Mouse (Mus musculus): Measurements from ENCODE around the gene Zfp791.
"Not testable (repeated sequence)": the region's sequence is repeated elsewhere in the genome, so short reads cannot be mapped to it uniquely, and the experiment has no call there.

The Zfp791 gene

GRCm38 (mm10) chr8:85122995-85123394 is at the start of gene Zfp791:
Gene Zfp791 (minus strand): TSS chr8:85123095.
- in situ Hi-C loops (cut with MboI; ENCODE audit: unreplicated experiment in 2 of 2) = no loop called here

GRCm38 (mm10) chr8:85171291-85171690 is 48.4 kb upstream of the Zfp791 start:
- in situ Hi-C loops (cut with MboI; ENCODE audit: unreplicated experiment in 2 of 2) = no loop called here

GRCm38 (mm10) chr8:85151624-85152023 is 28.7 kb upstream of the Zfp791 start, which contains the start of gene Cks1brt:
Gene Cks1brt (plus strand): TSS chr8:85151924.
- in situ Hi-C loops (cut with MboI; ENCODE audit: unreplicated experiment in 2 of 2) = no loop called here

DNA sequence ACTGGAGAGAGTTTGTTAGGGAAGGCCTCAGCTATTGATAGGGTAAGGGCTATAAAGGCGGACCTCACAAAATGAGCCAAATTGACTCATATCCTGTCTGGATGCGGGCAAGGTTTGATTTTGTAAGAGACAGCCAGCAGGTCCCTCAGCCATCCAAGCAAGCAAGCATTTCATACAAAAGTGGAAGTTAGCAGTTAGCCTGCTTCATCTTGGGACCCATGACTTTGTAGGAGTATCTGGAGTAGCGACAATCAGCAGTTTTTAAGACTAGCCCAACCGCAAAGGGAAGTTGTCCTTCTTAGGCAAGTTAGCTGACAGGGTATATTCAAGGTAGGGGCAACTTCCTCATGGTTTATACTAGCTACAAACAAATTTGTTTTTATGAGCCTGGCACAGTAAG is 19.6 kb upstream of the Zfp791 start:
- in situ Hi-C loops (cut with MboI; ENCODE audit: unreplicated experiment in 2 of 2) = no loop called here

GRCm38 (mm10) chr8:85135690-85136089 is 12.8 kb upstream of the Zfp791 start:
- in situ Hi-C loops (cut with MboI; ENCODE audit: unreplicated experiment in 2 of 2) = not testable (repeated sequence)

- in situ Hi-C loops (cut with MboI; ENCODE audit: unreplicated experiment in 2 of 2) = no loop called here
Observed at GRCm38 (mm10) chr8:85132335-85132734, 9.4 kb upstream of the Zfp791 start.

DNA sequence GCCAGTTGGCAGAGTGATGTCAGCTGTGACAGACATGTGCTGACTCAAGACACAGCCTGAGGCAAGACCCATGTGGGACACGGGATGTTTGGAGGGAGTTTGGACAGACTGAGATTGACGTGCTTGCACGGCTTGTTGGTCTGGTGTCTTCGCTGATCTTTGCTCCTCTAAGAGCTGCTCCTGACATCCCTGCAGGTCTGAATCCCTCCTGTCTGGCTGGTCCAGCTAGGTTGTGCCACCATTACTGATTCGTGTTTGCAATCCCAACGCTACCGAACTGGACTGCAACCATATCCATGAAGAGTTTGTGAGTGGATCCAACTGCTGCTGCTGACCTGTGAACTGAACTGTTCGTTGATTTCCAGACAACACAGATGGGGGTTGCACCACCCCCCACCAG is 796 bp upstream of the Zfp791 start:
- in situ Hi-C loops (cut with MboI; ENCODE audit: unreplicated experiment in 2 of 2) = no loop called here

GRCm38 (mm10) chr8:85120251-85120650 is 2.6 kb downstream of the Zfp791 start:
- in situ Hi-C loops (cut with MboI; ENCODE audit: unreplicated experiment in 2 of 2) = not testable (repeated sequence)

- in situ Hi-C loops (cut with MboI; ENCODE audit: unreplicated experiment in 2 of 2) = no loop called here
Observed at GRCm38 (mm10) chr8:85119052-85119981, 3.6 kb downstream of the Zfp791 start.

DNA sequence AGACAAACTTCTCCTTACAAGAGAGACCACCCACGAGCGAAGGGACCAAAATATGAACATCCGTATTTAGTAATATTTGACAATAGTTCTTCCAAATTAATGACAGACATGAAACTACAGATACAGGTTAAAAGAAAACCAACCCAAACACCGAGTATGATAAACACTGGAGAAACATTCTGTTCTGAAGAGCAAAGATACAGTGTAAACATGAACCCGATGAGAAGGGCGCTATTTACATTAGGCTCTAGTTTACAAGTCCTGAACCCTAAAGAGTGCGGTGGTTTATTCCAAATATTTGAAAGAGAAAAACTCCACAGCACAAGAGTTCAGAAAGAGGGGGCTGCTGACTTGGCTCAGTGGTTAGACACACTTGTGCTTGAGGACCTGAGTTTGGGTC is 5.9 kb downstream of the Zfp791 start:
- in situ Hi-C loops (cut with MboI; ENCODE audit: unreplicated experiment in 2 of 2) = no loop called here

DNA sequence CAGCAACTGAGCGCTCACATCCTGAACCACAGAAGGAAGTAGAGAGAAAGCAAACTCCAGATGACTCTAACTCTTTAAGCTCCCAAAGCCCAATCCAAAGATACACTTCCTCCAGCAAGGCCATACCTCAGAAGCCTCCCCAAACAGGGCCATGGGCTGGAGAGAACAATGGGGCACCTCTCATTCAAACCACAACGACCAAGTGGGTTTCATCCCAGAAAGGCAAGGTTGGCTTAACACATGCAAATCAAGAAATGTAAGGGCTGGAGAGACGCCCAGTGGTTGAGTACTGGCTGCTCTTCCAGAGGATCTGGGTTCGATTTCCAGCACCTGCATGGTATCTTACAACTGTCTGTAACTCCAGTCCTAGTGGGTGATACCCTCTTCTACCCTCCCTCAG is 7.4 kb downstream of the Zfp791 start:
- in situ Hi-C loops (cut with MboI; ENCODE audit: unreplicated experiment in 2 of 2) = no loop called here

GRCm38 (mm10) chr8:85113241-85113640 is 9.7 kb downstream of the Zfp791 start:
- in situ Hi-C loops (cut with MboI; ENCODE audit: unreplicated experiment in 2 of 2) = no loop called here

GRCm38 (mm10) chr8:85100076-85100665 is 22.7 kb downstream of the Zfp791 start:
- in situ Hi-C loops (cut with MboI; ENCODE audit: unreplicated experiment in 2 of 2) = no loop called here

DNA sequence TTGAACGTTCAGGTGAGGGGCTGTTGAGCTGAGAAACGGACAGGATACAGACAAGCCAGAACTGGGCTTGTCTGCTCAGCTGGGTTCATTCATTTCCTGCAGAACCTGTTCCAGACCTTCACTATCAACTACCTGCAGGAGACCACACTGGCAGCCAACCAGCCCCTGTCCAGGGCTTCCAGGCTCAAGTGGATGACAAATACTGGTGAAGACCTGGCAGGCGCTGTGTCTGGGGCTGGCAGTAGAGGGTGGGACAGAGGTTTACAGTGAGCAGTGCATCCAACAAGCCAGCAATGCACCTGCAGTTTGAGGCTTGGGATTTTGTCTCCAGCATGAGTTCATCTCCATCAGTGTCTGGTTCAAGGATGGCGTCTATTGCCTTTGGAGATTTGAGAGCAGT is 26.0 kb downstream of the Zfp791 start:
- in situ Hi-C loops (cut with MboI; ENCODE audit: unreplicated experiment in 2 of 2) = loop anchor here (25.0 kb wide), 4 partner anchors 315 to 1515 kb away; partner anchors contain the start of genes Abcc12 (in 1 of the 2) and Lonp2 (in 1 of the 2)

- in situ Hi-C loops (cut with MboI; ENCODE audit: unreplicated experiment in 2 of 2) = loop anchor here (25.0 kb wide), 4 partner anchors 316 to 1516 kb away; partner anchors contain the start of genes Abcc12 (in 1 of the 2) and Lonp2 (in 1 of the 2)
Observed at GRCm38 (mm10) chr8:85096196-85096595, 26.7 kb downstream of the Zfp791 start.

- in situ Hi-C loops (cut with MboI; ENCODE audit: unreplicated experiment in 2 of 2) = loop anchor here (25.0 kb wide), 4 partner anchors 317 to 1517 kb away; partner anchors contain the start of genes Abcc12 (in 1 of the 2) and Lonp2 (in 1 of the 2)
Observed at GRCm38 (mm10) chr8:85095566-85095965, 27.3 kb downstream of the Zfp791 start.

DNA sequence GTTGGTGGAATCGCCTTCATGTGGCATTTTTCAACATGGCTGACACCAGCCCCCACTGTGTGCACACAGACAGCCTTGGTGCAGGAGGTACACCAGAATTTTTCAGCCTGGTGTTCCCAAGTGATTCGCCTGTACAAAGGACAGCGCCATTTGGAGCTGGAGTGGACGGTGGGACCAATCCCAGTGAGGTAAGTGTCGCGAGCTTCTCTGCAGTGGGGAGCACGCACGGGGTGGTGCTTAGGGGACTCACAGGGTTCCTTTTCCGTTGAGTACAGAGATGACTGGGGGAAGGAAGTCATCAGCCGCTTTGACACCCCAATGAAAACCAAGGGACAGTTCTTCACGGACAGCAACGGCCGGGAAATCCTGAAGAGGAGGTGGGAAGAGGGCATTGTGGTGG is 27.8 kb downstream of the Zfp791 start:
- in situ Hi-C loops (cut with MboI; ENCODE audit: unreplicated experiment in 2 of 2) = loop anchor here (25.0 kb wide), 4 partner anchors 317 to 1517 kb away; partner anchors contain the start of genes Abcc12 (in 1 of the 2) and Lonp2 (in 1 of the 2)

- in situ Hi-C loops (cut with MboI; ENCODE audit: unreplicated experiment in 2 of 2) = loop anchor here (25.0 kb wide), 4 partner anchors 321 to 1521 kb away; partner anchors contain the start of genes Abcc12 (in 1 of the 2) and Lonp2 (in 1 of the 2)
Observed at GRCm38 (mm10) chr8:85091526-85092090, 31.3 kb downstream of the Zfp791 start.

- in situ Hi-C loops (cut with MboI; ENCODE audit: unreplicated experiment in 2 of 2) = loop anchor here (25.0 kb wide), 4 partner anchors 321 to 1521 kb away; partner anchors contain the start of genes Abcc12 (in 1 of the 2) and Lonp2 (in 1 of the 2)
Observed at GRCm38 (mm10) chr8:85090856-85091255, 32.0 kb downstream of the Zfp791 start.

GRCm38 (mm10) chr8:85088771-85089170 is 34.1 kb downstream of the Zfp791 start:
- in situ Hi-C loops (cut with MboI; ENCODE audit: unreplicated experiment in 2 of 2) = loop anchor here (10.0 to 25.0 kb wide), 5 partner anchors 206 to 1524 kb away; partner anchors contain the start of genes Abcc12 (in 1 of the 2), Lonp2 (in 1 of the 2), Orc6 (in 1 of the 2) and Vps35 (in 1 of the 2)
